Mouse (Mus musculus): ENCODE data around the gene Kcnab2.

DNA sequence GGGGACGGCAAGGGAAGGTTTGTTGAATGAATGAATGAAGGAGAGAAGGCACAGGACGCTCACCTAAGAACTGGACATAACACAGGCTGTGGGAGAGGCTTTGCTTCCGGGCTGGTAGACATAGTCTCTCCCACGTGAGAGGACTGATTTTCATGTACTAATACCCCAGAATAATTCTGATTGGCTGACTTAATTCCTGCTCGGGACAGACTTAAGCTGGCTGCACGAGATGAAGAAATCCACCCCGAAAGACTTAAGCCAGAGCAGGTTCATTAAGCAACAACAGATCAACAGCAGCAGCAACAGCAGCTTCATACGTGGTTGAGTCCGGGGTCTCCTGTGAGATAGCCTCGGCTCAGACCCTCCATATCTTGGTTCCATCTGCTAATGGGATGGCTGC, 10.4 kb upstream of the Kcnab2 start:
- TF ChIP-seq POLR2A (IDR thresholded peaks at IDR 0.05; ENCODE audit: extremely low read depth, insufficient read depth, low read length) (no peak), CTCF (IDR thresholded peaks at IDR 0.05; ENCODE audit: low read depth, low read length) (no peak)
